Comparison of ENCODE assay signal across 8 mouse cellular contexts in genomic region chr11:115277604-115277975, GRCm38 (mm10). TPM values are rescaled to one million over a fixed set of nuclear protein-coding genes. Genes with fewer than 3 reads are reported as not detected.
A peak's percentile ranks its signal among the peaks of the same experiment; 100 is the strongest.
DNase-seq lines count a peak whose midpoint lies in the region; ATAC-seq and TF ChIP-seq lines count a peak whose summit lies in the region.

No protein-coding gene starts in this region.

- no peak for ATAC-seq in lung, embryonic 16.5 days (ENCODE audit: low read depth)
- ATAC-seq in limb, embryonic 11.5 days (ENCODE audit: insufficient number of reproducible peaks, low FRiP score, low TSS enrichment, low read depth): no peak

- no peak for TF ChIP-seq POLR2A in embryonic fibroblast, embryonic 13.5 days (IDR thresholded peaks at IDR 0.05; ENCODE audit: low read depth, low read length)
- TF ChIP-seq POLR2A in small intestine, adult 2 months (IDR thresholded peaks at IDR 0.05; ENCODE audit: low read depth, low read length): no peak

- no peaks in the 10 kb centered on the region for H3K36me3 ChIP-seq in lung, embryonic 16.5 days (ENCODE audit: control insufficient read depth, insufficient read depth, low read length)
- no peaks in the 10 kb centered on the region for H3K36me3 ChIP-seq in limb, embryonic 11.5 days (ENCODE audit: control insufficient read depth, insufficient read depth, low read length)
- H3K36me3 ChIP-seq in small intestine, adult 2 months (ENCODE audit: control insufficient read depth, insufficient read depth, low read length): no peaks in the 10 kb centered on the region

- peak overlapping the region; percentile 77 for H3K9ac ChIP-seq in lung, embryonic 16.5 days (ENCODE audit: low read length)
- H3K9ac ChIP-seq in limb, embryonic 11.5 days (ENCODE audit: low read length): peak overlapping the region; percentile 44

- H3K27me3 ChIP-seq in lung, embryonic 16.5 days (ENCODE audit: control insufficient read depth, insufficient read depth, low read depth, low read length): no peaks in the 10 kb centered on the region
- H3K27me3 ChIP-seq in limb, embryonic 11.5 days (ENCODE audit: control insufficient read depth, insufficient read depth, low read length): no peaks in the 10 kb centered on the region
- no peaks in the 10 kb centered on the region for H3K27me3 ChIP-seq in small intestine, adult 2 months (ENCODE audit: control insufficient read depth, insufficient read depth, low read length)

- H3K4me2 ChIP-seq in lung, embryonic 16.5 days (ENCODE audit: low read depth, low read length): peak overlapping the region; percentile 70
- H3K4me2 ChIP-seq in limb, embryonic 11.5 days (ENCODE audit: low read depth, severe bottlenecking): peak overlapping the region; percentile 65

- peaks cover 10% of the 10 kb centered on the region for H3K4me1 ChIP-seq in lung, embryonic 16.5 days (replicated peaks; ENCODE audit: control insufficient read depth, insufficient read depth, low read length)
- H3K4me1 ChIP-seq in embryonic fibroblast, embryonic 13.5 days (ENCODE audit: control insufficient read depth, insufficient read depth, low read length): no peaks in the 10 kb centered on the region
- H3K4me1 ChIP-seq in limb, embryonic 11.5 days (ENCODE audit: control insufficient read depth, insufficient read depth, low read length): peaks cover 4% of the 10 kb centered on the region; the same call in 1 of the 2 replicates
- peaks cover 7% of the 10 kb centered on the region; the same call in 1 of the 2 replicates for H3K4me1 ChIP-seq in small intestine, adult 2 months (ENCODE audit: control insufficient read depth, insufficient read depth, insufficient read length, low read length)

- H3K4me3 ChIP-seq in lung, embryonic 16.5 days (ENCODE audit: low read length): peak overlapping the region; percentile 71
- peak overlapping the region; percentile 96 for H3K4me3 ChIP-seq in embryonic fibroblast, embryonic 13.5 days (ENCODE audit: insufficient read depth, low read length)
- peak overlapping the region; percentile 46 for H3K4me3 ChIP-seq in limb, embryonic 11.5 days (ENCODE audit: low read depth, low read length)
- peak overlapping the region; percentile 85 for H3K4me3 ChIP-seq in small intestine, adult 2 months (ENCODE audit: low read depth, low read length)

- no peak for DNase-seq in lung, postnatal 4 days
- no peak for DNase-seq in limb, embryonic 11.5 days (ENCODE audit: low spot score)
- DNase-seq in frontal cortex, postnatal 14 days (ENCODE audit: low spot score in 2 of 2): no peak
- DNase-seq in right cerebral cortex, adult 2 months (ENCODE audit: low spot score in 2 of 2): no peak
- DNase-seq in gastrocnemius, adult 18-20 months (ENCODE audit: low spot score): no peak

- no peaks in the 10 kb centered on the region for H3K9me3 ChIP-seq in lung, embryonic 16.5 days (ENCODE audit: control insufficient read depth, low read length)
- no peaks in the 10 kb centered on the region for H3K9me3 ChIP-seq in limb, embryonic 11.5 days (ENCODE audit: control insufficient read depth, low read length)

- TF ChIP-seq CTCF in embryonic fibroblast, embryonic 13.5 days (IDR thresholded peaks at IDR 0.05; ENCODE audit: borderline replicate concordance, insufficient read depth, low read length): no peak
- no peak for TF ChIP-seq CTCF in small intestine, adult 2 months (IDR thresholded peaks at IDR 0.05; ENCODE audit: extremely low read depth, insufficient read length, insufficient replicate concordance, low read depth, low read length)

- WGBS in lung, embryonic 16.5 days: 22% methylated on average over 7 of the region's 7 CpGs
- WGBS in limb, embryonic 11.5 days: 17% methylated on average over 7 of the region's 7 CpGs
- 11% methylated on average over 7 of the region's 7 CpGs for WGBS in small intestine, adult 2 months

- peak overlapping the region; percentile 78 for H3K27ac ChIP-seq in lung, embryonic 16.5 days (ENCODE audit: low read length)
- H3K27ac ChIP-seq in embryonic fibroblast, embryonic 13.5 days (ENCODE audit: insufficient read depth, low read length): peak overlapping the region; percentile 68
- H3K27ac ChIP-seq in limb, embryonic 11.5 days (replicated peaks; ENCODE audit: low read depth, low read length): no peak overlapping the region
- peak overlapping the region; percentile 97 for H3K27ac ChIP-seq in small intestine, adult 2 months (ENCODE audit: insufficient read depth, low read depth, low read length)

RNA-seq across cellular contexts. Expression of gene Fdxr, which starts 0.7 kb away (rescaled TPM):
- 14.1 and 14.2 TPM in 2 replicates for polyA plus RNA-seq in lung, embryonic 16.5 days (2015; fragmentation: Nextera tagmentation; extraction: Ambion mirVana)
- 4.1 and 6.4 TPM in 2 replicates for polyA plus RNA-seq in embryonic fibroblast, embryonic 13.5 days (2011; ENCODE audit: insufficient read length, low read depth, missing spikeins)
- 10.2 and 15.6 TPM in 2 replicates for polyA plus RNA-seq in limb, embryonic 11.5 days (2014; fragmentation: Nextera tagmentation; extraction: Ambion mirVana)
- 7.8 and 12.2 TPM in 2 replicates for polyA plus RNA-seq in small intestine, adult 2 months (2012; rRNA removed)
- total RNA-seq in gastrocnemius, adult 18-20 months (2021): 1 to 10 TPM; 3.2 TPM

RNA-seq across cellular contexts. Expression of gene Grin2c, which starts 10.5 kb away (rescaled TPM):
- 0.06 TPM in 1 of 2 replicates, not detected in the other for polyA plus RNA-seq in lung, embryonic 16.5 days (2015; fragmentation: Nextera tagmentation; extraction: Ambion mirVana)
- not detected in 2 replicates for polyA plus RNA-seq in embryonic fibroblast, embryonic 13.5 days (2011; ENCODE audit: insufficient read length, low read depth, missing spikeins)
- 0.04 and 0.06 TPM in 2 replicates for polyA plus RNA-seq in limb, embryonic 11.5 days (2014; fragmentation: Nextera tagmentation; extraction: Ambion mirVana)
- polyA plus RNA-seq in small intestine, adult 2 months (2012; rRNA removed): 0.10 and 0.33 TPM in 2 replicates
- under 1 TPM; 0.05 to 0.14 TPM for total RNA-seq in gastrocnemius, adult 18-20 months (2021)

RNA-seq across cellular contexts. Expression of gene Fads6, which starts 19.9 kb away (rescaled TPM):
- 0.30 and 0.48 TPM in 2 replicates for polyA plus RNA-seq in lung, embryonic 16.5 days (2015; fragmentation: Nextera tagmentation; extraction: Ambion mirVana)
- polyA plus RNA-seq in embryonic fibroblast, embryonic 13.5 days (2011; ENCODE audit: insufficient read length, low read depth, missing spikeins): 0.15 TPM in 1 of 2 replicates, not detected in the other
- 0.04 and 0.11 TPM in 2 replicates for polyA plus RNA-seq in limb, embryonic 11.5 days (2014; fragmentation: Nextera tagmentation; extraction: Ambion mirVana)
- 0.71 and 1.4 TPM in 2 replicates for polyA plus RNA-seq in small intestine, adult 2 months (2012; rRNA removed)
- total RNA-seq in gastrocnemius, adult 18-20 months (2021): 1 to 10 TPM; 4.7 to 6.0 TPM

RNA-seq across cellular contexts. Expression of gene Otop2, which starts 29.4 kb away (rescaled TPM):
- polyA plus RNA-seq in lung, embryonic 16.5 days (2015; fragmentation: Nextera tagmentation; extraction: Ambion mirVana): 0.09 TPM in 1 of 2 replicates, not detected in the other
- polyA plus RNA-seq in embryonic fibroblast, embryonic 13.5 days (2011; ENCODE audit: insufficient read length, low read depth, missing spikeins): not detected in 2 replicates
- polyA plus RNA-seq in limb, embryonic 11.5 days (2014; fragmentation: Nextera tagmentation; extraction: Ambion mirVana): not detected in 2 replicates
- polyA plus RNA-seq in small intestine, adult 2 months (2012; rRNA removed): 0.08 and 1.3 TPM in 2 replicates
- not detected for total RNA-seq in gastrocnemius, adult 18-20 months (2021)

RNA-seq across cellular contexts. Expression of gene Ush1g, which starts 44.3 kb away (rescaled TPM):
- polyA plus RNA-seq in lung, embryonic 16.5 days (2015; fragmentation: Nextera tagmentation; extraction: Ambion mirVana): not detected in 2 replicates
- 0.15 TPM in 1 of 2 replicates, not detected in the other for polyA plus RNA-seq in embryonic fibroblast, embryonic 13.5 days (2011; ENCODE audit: insufficient read length, low read depth, missing spikeins)
- not detected in 2 replicates for polyA plus RNA-seq in limb, embryonic 11.5 days (2014; fragmentation: Nextera tagmentation; extraction: Ambion mirVana)
- 0.05 and 0.08 TPM in 2 replicates for polyA plus RNA-seq in small intestine, adult 2 months (2012; rRNA removed)
- under 1 TPM; 0.16 to 0.19 TPM for total RNA-seq in gastrocnemius, adult 18-20 months (2021)

Comparison
In these comparisons a context has a peak if more than half of its experiments do, and no peak if none do; other contexts are left out.
1. H3K4me3 ChIP-seq: peak in every context shown above with its lines; median percentile 96 in embryonic fibroblast, embryonic 13.5 days; 85 in small intestine, adult 2 months; 71 in lung, embryonic 16.5 days; 46 in limb, embryonic 11.5 days.